ENCODE assay signal across 13 mouse cellular contexts in the genomic region with DNA sequence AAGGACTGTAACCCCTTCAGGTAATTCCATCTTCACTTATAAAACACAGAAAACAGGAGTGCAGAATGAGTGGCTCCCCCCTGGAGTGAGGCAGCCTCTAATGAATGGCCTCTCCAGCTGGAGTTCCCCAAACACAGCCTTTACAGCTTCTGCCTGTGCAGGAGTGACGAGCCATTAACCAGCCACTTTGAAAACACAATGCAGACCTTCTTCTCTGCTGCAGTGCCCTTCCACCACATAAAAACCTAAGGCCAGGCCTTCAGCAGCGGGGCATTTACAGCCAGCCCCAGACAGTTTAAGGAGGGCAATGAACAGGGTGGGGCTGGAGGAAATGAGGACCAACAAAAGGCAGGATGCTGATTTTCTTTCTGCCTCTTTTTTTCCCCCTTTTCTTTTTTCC.
DNase-seq lines count a peak whose midpoint lies in the region; ATAC-seq and TF ChIP-seq lines count a peak whose summit lies in the region.
"Had no signal": no experiment of that assay in that cellular context is flagged by ENCODE, and none has a peak within 500 bp of the region (broad histone marks: within the 10 kb centered on the region; RNA-seq: fewer than 3 reads in every experiment).

No protein-coding gene starts in this region.

- no peak overlapping the region for H3K9ac ChIP-seq in hindbrain, embryonic 14.5 days
- no peak overlapping the region for H3K9ac ChIP-seq in heart, adult 2 months (ENCODE audit: low read depth, low read length)
- H3K9ac ChIP-seq: lung, embryonic 14.5 days had no signal

- no peak for TF ChIP-seq POLR2A in heart, adult 2 months (IDR thresholded peaks at IDR 0.05; ENCODE audit: insufficient read depth, low read depth, low read length)

- no peak for TF ChIP-seq CTCF in heart, adult 2 months (IDR thresholded peaks at IDR 0.05)

- peak overlapping the region; percentile 59; the same call in 1 of the 2 replicates for H3K27ac ChIP-seq in hindbrain, embryonic 14.5 days
- H3K27ac ChIP-seq in heart, adult 2 months = no peak overlapping the region

- peaks cover 23% of the 10 kb centered on the region for H3K4me1 ChIP-seq in hindbrain, embryonic 14.5 days (replicated peaks; ENCODE audit: control insufficient read depth, insufficient read depth, low read length)
- H3K4me1 ChIP-seq in heart, adult 2 months (ENCODE audit: control insufficient read depth, insufficient read depth, low read length) = no peaks in the 10 kb centered on the region

- no peak for TF ChIP-seq EP300 in heart, adult 2 months (IDR thresholded peaks at IDR 0.05; ENCODE audit: insufficient read depth, low read depth, low read length)

- H3K79me2 ChIP-seq in heart, adult 2 months (replicated peaks; ENCODE audit: control insufficient read depth, insufficient read depth, low read length) = no peaks in the 10 kb centered on the region

- H3K4me3 ChIP-seq in hindbrain, embryonic 14.5 days (replicated peaks; ENCODE audit: low read length) = no peak overlapping the region
- no peak overlapping the region for H3K4me3 ChIP-seq in heart, adult 2 months
- H3K4me3 ChIP-seq: myocyte had no signal

- H3K27me3 ChIP-seq in hindbrain, embryonic 14.5 days (ENCODE audit: control insufficient read depth, insufficient read depth, low read length) = no peaks in the 10 kb centered on the region
- no peaks in the 10 kb centered on the region for H3K27me3 ChIP-seq in heart, adult 2 months (ENCODE audit: control insufficient read depth, insufficient read depth, low read length)

- no peaks in the 10 kb centered on the region for H3K36me3 ChIP-seq in hindbrain, embryonic 14.5 days (replicated peaks; ENCODE audit: control insufficient read depth, insufficient read depth)
- no peaks in the 10 kb centered on the region for H3K36me3 ChIP-seq in heart, adult 2 months (ENCODE audit: control insufficient read depth, insufficient read depth, low read length)

- 16% methylated on average over 2 of the region's 2 CpGs for WGBS in hindbrain, embryonic 14.5 days
- 85% methylated on average over 2 of the region's 2 CpGs for WGBS in heart, adult 2 months

- H3K4me2 ChIP-seq in hindbrain, embryonic 14.5 days (replicated peaks) = no peak overlapping the region
- H3K4me2 ChIP-seq: lung, embryonic 14.5 days had no signal

- DNase-seq in R1 (ENCODE audit: low read depth, low spot score) = peak; percentile 74
- peak; percentile 57 for DNase-seq in embryo, embryonic 11 days
- DNase-seq in hindbrain, embryonic 14.5 days (ENCODE audit: low spot score) = no peak
- DNase-seq in neural tube, embryonic 10.5 days (ENCODE audit: extremely low spot score, low spot score) = peak; percentile 39
- no peak for DNase-seq in heart, adult 2 months
- DNase-seq in testis, postnatal 10 days (ENCODE audit: low spot score) = no peak
- DNase-seq in right cerebral cortex, postnatal 14 days = no peak
- DNase-seq: adrenal gland, postnatal 36 days; heart, adult 11 months; lung, embryonic 14.5 days; thymus, postnatal 14 days had no signal

- H3K9me3 ChIP-seq in hindbrain, embryonic 14.5 days (ENCODE audit: control insufficient read depth, low read length) = no peaks in the 10 kb centered on the region

- ATAC-seq in hindbrain, embryonic 14.5 days (ENCODE audit: low FRiP score) = 0 out of 2 replicates have a peak, but pooled peaks have one; percentile 24
- ATAC-seq: inflammation-experienced regulatory T-cells, adult 6 months had no signal

- intact Hi-C loops in heart, adult 2 months (cut with DNase I) = no loop called here

Comparison
In these comparisons a context has a peak if more than half of its experiments do, and no peak if none do; other contexts are left out.
1. DNase-seq: peak in R1 (single experiment), embryo, embryonic 11 days (single experiment) and neural tube, embryonic 10.5 days (single experiment); none in hindbrain, embryonic 14.5 days (single experiment), heart, adult 2 months (0 of 2), testis, postnatal 10 days (single experiment) and right cerebral cortex, postnatal 14 days (single experiment).